9 mouse cellular contexts compared by ENCODE assay signal in genomic region chr8:87640930-87641329, GRCm38 (mm10).
DNase-seq lines count a peak whose midpoint lies in the region; ATAC-seq lines count a peak whose summit lies in the region.
"Had no signal": no experiment of that assay in that cellular context is flagged by ENCODE, and none has a peak within 500 bp of the region (broad histone marks: within the 10 kb centered on the region; RNA-seq: fewer than 3 reads in every experiment).

No protein-coding gene starts in this region.

- peak; percentile 38 for DNase-seq in hindbrain, embryonic 10.5 days (ENCODE audit: low spot score)
- peak; percentile 28 for DNase-seq in neural tube, embryonic 10.5 days (ENCODE audit: extremely low spot score, low spot score)
- DNase-seq in cerebellum, postnatal 10 days: peak; percentile 81 to 84
- DNase-seq in retina, postnatal 1 day: peak; percentile 78
- no peak for DNase-seq in spleen, postnatal 14 days (ENCODE audit: low spot score in 2 of 2)
- DNase-seq in ovary, adult 18-20 months (ENCODE audit: low spot score): no peak

- H3K36me3 ChIP-seq in hindbrain, embryonic 10.5 days: no peaks in the 10 kb centered on the region
- no peaks in the 10 kb centered on the region for H3K36me3 ChIP-seq in hindbrain, embryonic 13.5 days
- no peaks in the 10 kb centered on the region for H3K36me3 ChIP-seq in neural tube, embryonic 15.5 days

- no peak overlapping the region for H3K9ac ChIP-seq in hindbrain, embryonic 13.5 days
- no peak overlapping the region for H3K9ac ChIP-seq in neural tube, embryonic 15.5 days (replicated peaks)

- H3K9me3 ChIP-seq in hindbrain, embryonic 10.5 days: no peaks in the 10 kb centered on the region
- H3K9me3 ChIP-seq in hindbrain, embryonic 13.5 days: no peaks in the 10 kb centered on the region
- H3K9me3 ChIP-seq in neural tube, embryonic 15.5 days (replicated peaks): no peaks in the 10 kb centered on the region

- ATAC-seq in hindbrain, embryonic 13.5 days (ENCODE audit: low FRiP score): no peak
- ATAC-seq in neural tube, embryonic 15.5 days (ENCODE audit: low FRiP score): no peak

- 0 out of 2 replicates have a peak, but pooled peaks cover 4% of the 10 kb centered on the region for H3K27me3 ChIP-seq in hindbrain, embryonic 10.5 days (ENCODE audit: insufficient read depth, poor library complexity, severe bottlenecking)
- no peaks in the 10 kb centered on the region for H3K27me3 ChIP-seq in hindbrain, embryonic 13.5 days
- 0 out of 2 replicates have a peak, but pooled peaks cover 3% of the 10 kb centered on the region for H3K27me3 ChIP-seq in neural tube, embryonic 15.5 days (replicated peaks)

- H3K27ac ChIP-seq in hindbrain, embryonic 10.5 days: no peak overlapping the region
- H3K27ac ChIP-seq in hindbrain, embryonic 13.5 days: no peak overlapping the region
- no peak overlapping the region for H3K27ac ChIP-seq in neural tube, embryonic 15.5 days (replicated peaks)
- H3K27ac ChIP-seq: macrophage had no signal

- H3K4me1 ChIP-seq in hindbrain, embryonic 10.5 days (replicated peaks): peaks cover 21% of the 10 kb centered on the region
- peaks cover 13% of the 10 kb centered on the region for H3K4me1 ChIP-seq in hindbrain, embryonic 13.5 days (replicated peaks)
- H3K4me1 ChIP-seq in neural tube, embryonic 15.5 days: peaks cover 15% of the 10 kb centered on the region

- no peak overlapping the region for H3K4me2 ChIP-seq in hindbrain, embryonic 13.5 days
- H3K4me2 ChIP-seq in neural tube, embryonic 15.5 days: no peak overlapping the region

- 45% methylated on average over 3 of the region's 3 CpGs for WGBS in hindbrain, embryonic 10.5 days
- WGBS in hindbrain, embryonic 13.5 days: 38% methylated on average over 3 of the region's 3 CpGs
- WGBS in neural tube, embryonic 15.5 days: 38% methylated on average over 3 of the region's 3 CpGs

- no peak overlapping the region for H3K4me3 ChIP-seq in hindbrain, embryonic 10.5 days
- H3K4me3 ChIP-seq in hindbrain, embryonic 13.5 days: no peak overlapping the region
- no peak overlapping the region for H3K4me3 ChIP-seq in neural tube, embryonic 15.5 days (replicated peaks)

Comparison
In these comparisons a context has a peak if more than half of its experiments do, and no peak if none do; other contexts are left out.
1. DNase-seq: peak in hindbrain, embryonic 10.5 days (single experiment), neural tube, embryonic 10.5 days (single experiment), cerebellum, postnatal 10 days (2 of 2) and retina, postnatal 1 day (single experiment); none in spleen, postnatal 14 days (0 of 2) and ovary, adult 18-20 months (single experiment).